Mouse (Mus musculus) cerebral cortex, adult 2 months (tissue): ENCODE results near the gene Slc22a20.

Experiments
- WGBS: fragments of 180-500 bp; shearing (Covaris S2); methylation state at CpG from one replicate; pipeline ENCODE4 v1.1.7; 2018; 5-methylcytosine and 5-hydroxymethylcytosine counted together

The Slc22a20 gene

GRCm38 (mm10) chr19:5986043-5986442 is at the start of gene Slc22a20:
Slc22a20 (minus strand) TSS chr19:5986143.
- WGBS, result 75% methylated on average over 4 of the region's 4 CpGs

GRCm38 (mm10) chr19:6030520-6031280 is 44.8 kb upstream of the Slc22a20 start:
- 71% methylated on average over 14 of the region's 14 CpGs for WGBS

GRCm38 (mm10) chr19:6029426-6029825 is 43.5 kb upstream of the Slc22a20 start:
- 77% methylated on average over 9 of the region's 9 CpGs for WGBS

- WGBS, result 83% methylated on average over 6 of the region's 6 CpGs
Measured at GRCm38 (mm10) chr19:6028991-6029390, 43.0 kb upstream of the Slc22a20 start.

- 78% methylated on average over 7 of the region's 7 CpGs for WGBS
Measured at GRCm38 (mm10) chr19:6023930-6024329, 38.0 kb upstream of the Slc22a20 start.

- WGBS, result 78% methylated on average over 8 of the region's 8 CpGs
Measured at GRCm38 (mm10) chr19:6023059-6023458, 37.1 kb upstream of the Slc22a20 start.

GRCm38 (mm10) chr19:6020276-6020675 is 34.3 kb upstream of the Slc22a20 start:
- WGBS, result 65% methylated on average over 3 of the region's 3 CpGs

- WGBS, result 32% methylated on average over 15 of the region's 15 CpGs
Measured at GRCm38 (mm10) chr19:6018142-6019089, 32.5 kb upstream of the Slc22a20 start.

GRCm38 (mm10) chr19:6016532-6016931 is 30.6 kb upstream of the Slc22a20 start:
- WGBS, result 53% methylated on average over 7 of the region's 7 CpGs

- 6% methylated on average over 40 of the region's 40 CpGs for WGBS
Measured at GRCm38 (mm10) chr19:6015511-6016315, 29.8 kb upstream of the Slc22a20 start, which contains the start of gene Capn1. Capn1 (minus strand) TSS chr19:6015897.

- 4% methylated on average over 15 of the region's 18 CpGs for WGBS
Measured at GRCm38 (mm10) chr19:6014991-6015510, 29.1 kb upstream of the Slc22a20 start.

- whole genome bisulfite sequencing, result 90% methylated on average over 10 of the region's 10 CpGs
Measured at GRCm38 (mm10) chr19:6013691-6014090, 27.7 kb upstream of the Slc22a20 start.

GRCm38 (mm10) chr19:6009137-6009536 is 23.2 kb upstream of the Slc22a20 start:
- 87% methylated on average over 8 of the region's 8 CpGs for whole genome bisulfite sequencing

- WGBS, result 93% methylated on average over 13 of the region's 13 CpGs
Measured at GRCm38 (mm10) chr19:6007013-6007412, 21.1 kb upstream of the Slc22a20 start.

- WGBS, result 58% methylated on average over 11 of the region's 11 CpGs
Measured at GRCm38 (mm10) chr19:6005541-6005940, 19.6 kb upstream of the Slc22a20 start.

- WGBS, result 63% methylated on average over 5 of the region's 5 CpGs
Measured at GRCm38 (mm10) chr19:5999969-6000368, 14.0 kb upstream of the Slc22a20 start.

- 80% methylated on average over 3 of the region's 3 CpGs for WGBS
Measured at GRCm38 (mm10) chr19:5998180-5998579, 12.2 kb upstream of the Slc22a20 start.

GRCm38 (mm10) chr19:5994711-5995110 is 8.8 kb upstream of the Slc22a20 start:
- WGBS, result 90% methylated on average over 14 of the region's 14 CpGs

- 79% methylated on average over 7 of the region's 7 CpGs for WGBS
Measured at GRCm38 (mm10) chr19:5992012-5992411, 6.1 kb upstream of the Slc22a20 start.

- 88% methylated on average over 7 of the region's 7 CpGs for WGBS
Measured at GRCm38 (mm10) chr19:5991467-5991866, 5.5 kb upstream of the Slc22a20 start.

- 63% methylated on average over 1 of the region's 1 CpGs for WGBS
Measured at GRCm38 (mm10) chr19:5990921-5991320, 5.0 kb upstream of the Slc22a20 start.
